Mouse (Mus musculus): ENCODE results near the gene BC016579. TPM values are rescaled to one million over a fixed set of nuclear protein-coding genes. Genes with fewer than 3 reads are reported as not detected.

BC016579 gene
- total and polyA plus RNA-seq, 3 experiments, result 0.16 TPM; not detected in 2

GRCm38 (mm10) chr16:45624791-45625190, 29.1 kb downstream of the BC016579 start:
- no peaks in the 10 kb centered on the region for H3K9me3 ChIP-seq (replicated peaks)
- no peaks in the 10 kb centered on the region for H3K4me1 ChIP-seq (ENCODE audit: insufficient read depth, low read depth, low read length)
- H3K4me3 ChIP-seq (ENCODE audit: low read depth, low read length), result no peak overlapping the region
- no peak for DNase-seq (ENCODE audit: low spot score)
- TF ChIP-seq GATA2 (IDR thresholded peaks at IDR 0.05; ENCODE audit: borderline replicate concordance, low read depth, low read length) (no peak), TAL1 (conservative IDR thresholded peaks at IDR 0.05; ENCODE audit: low read depth, low read length) (no peak), GATA1 (IDR thresholded peaks at IDR 0.05; ENCODE audit: borderline replicate concordance, low read length) (no peak), POLR2AphosphoS5 (IDR thresholded peaks at IDR 0.05; ENCODE audit: insufficient replicate concordance, low read depth, low read length) (no peak), CTCF (IDR thresholded peaks at IDR 0.05; ENCODE audit: low read depth, low read length) (no peak)
- H3K27me3 ChIP-seq (ENCODE audit: insufficient read depth, low read length), result no peaks in the 10 kb centered on the region
- ATAC-seq (ENCODE audit: extremely low read depth, insufficient number of reproducible peaks, low FRiP score, poor library complexity, severe bottlenecking), result no peak
- H3K36me3 ChIP-seq (replicated peaks), result no peaks in the 10 kb centered on the region

GRCm38 (mm10) chr16:45623230-45623629, 30.6 kb downstream of the BC016579 start:
- DNase-seq (ENCODE audit: low spot score), result no peak
- no peak for TF ChIP-seq TAL1 (conservative IDR thresholded peaks at IDR 0.05; ENCODE audit: low read depth, low read length)
- TF ChIP-seq CTCF (IDR thresholded peaks at IDR 0.05; ENCODE audit: low read depth, low read length), result no peak
- no peak for TF ChIP-seq POLR2AphosphoS5 (IDR thresholded peaks at IDR 0.05; ENCODE audit: insufficient replicate concordance, low read depth, low read length)
- TF ChIP-seq GATA2 (IDR thresholded peaks at IDR 0.05; ENCODE audit: borderline replicate concordance, low read depth, low read length), result no peak
- no peak for TF ChIP-seq GATA1 (IDR thresholded peaks at IDR 0.05; ENCODE audit: borderline replicate concordance, low read length)
- H3K9me3 ChIP-seq (replicated peaks), result no peaks in the 10 kb centered on the region
- H3K27me3 ChIP-seq (ENCODE audit: insufficient read depth, low read length), result no peaks in the 10 kb centered on the region
- H3K4me1 ChIP-seq (ENCODE audit: insufficient read depth, low read depth, low read length), result no peaks in the 10 kb centered on the region
- H3K4me3 ChIP-seq (ENCODE audit: low read depth, low read length), result no peak overlapping the region
- ATAC-seq (ENCODE audit: extremely low read depth, insufficient number of reproducible peaks, low FRiP score, poor library complexity, severe bottlenecking), result no peak
- H3K36me3 ChIP-seq (replicated peaks), result no peaks in the 10 kb centered on the region

- Histone ChIP-seq H3K4me1 (ENCODE audit: insufficient read depth, low read depth, low read length) (no peaks in the 10 kb centered on the region), H3K36me3 (replicated peaks) (no peaks in the 10 kb centered on the region), H3K4me3 (ENCODE audit: low read depth, low read length) (no peak overlapping the region), H3K9me3 (replicated peaks) (no peaks in the 10 kb centered on the region), H3K27me3 (ENCODE audit: insufficient read depth, low read length) (no peaks in the 10 kb centered on the region)
- TF ChIP-seq CTCF (IDR thresholded peaks at IDR 0.05; ENCODE audit: low read depth, low read length) (no peak), GATA1 (IDR thresholded peaks at IDR 0.05; ENCODE audit: borderline replicate concordance, low read length) (no peak), GATA2 (IDR thresholded peaks at IDR 0.05; ENCODE audit: borderline replicate concordance, low read depth, low read length) (no peak), TAL1 (conservative IDR thresholded peaks at IDR 0.05; ENCODE audit: low read depth, low read length) (no peak), POLR2AphosphoS5 (IDR thresholded peaks at IDR 0.05; ENCODE audit: insufficient replicate concordance, low read depth, low read length) (no peak)
- ATAC-seq (ENCODE audit: extremely low read depth, insufficient number of reproducible peaks, low FRiP score, poor library complexity, severe bottlenecking), result no peak
- DNase-seq (ENCODE audit: low spot score), result no peak
These were observed 34.0 kb downstream of the BC016579 start for GRCm38 (mm10) chr16:45619751-45620375.

GRCm38 (mm10) chr16:45615944-45616343, 37.9 kb downstream of the BC016579 start:
- DNase-seq (ENCODE audit: low spot score) (no peak), ATAC-seq (ENCODE audit: extremely low read depth, insufficient number of reproducible peaks, low FRiP score, poor library complexity, severe bottlenecking) (no peak)
- TF ChIP-seq POLR2AphosphoS5 (IDR thresholded peaks at IDR 0.05; ENCODE audit: insufficient replicate concordance, low read depth, low read length), result no peak
- TF ChIP-seq CTCF (IDR thresholded peaks at IDR 0.05; ENCODE audit: low read depth, low read length), result no peak
- TF ChIP-seq GATA2 (IDR thresholded peaks at IDR 0.05; ENCODE audit: borderline replicate concordance, low read depth, low read length), result no peak
- TF ChIP-seq TAL1 (conservative IDR thresholded peaks at IDR 0.05; ENCODE audit: low read depth, low read length), result no peak
- H3K4me3 ChIP-seq (ENCODE audit: low read depth, low read length), result no peak overlapping the region
- H3K4me1 ChIP-seq (ENCODE audit: insufficient read depth, low read depth, low read length), result no peaks in the 10 kb centered on the region
- no peaks in the 10 kb centered on the region for H3K9me3 ChIP-seq (replicated peaks)
- H3K27me3 ChIP-seq (ENCODE audit: insufficient read depth, low read length), result no peaks in the 10 kb centered on the region
- no peaks in the 10 kb centered on the region for H3K36me3 ChIP-seq (replicated peaks)

GRCm38 (mm10) chr16:45613247-45613646, 40.6 kb downstream of the BC016579 start:
- Histone ChIP-seq H3K36me3 (replicated peaks) (no peaks in the 10 kb centered on the region), H3K27me3 (ENCODE audit: insufficient read depth, low read length) (0 out of 2 replicates have a peak, but pooled peaks cover 2% of the 10 kb centered on the region), H3K4me3 (ENCODE audit: low read depth, low read length) (no peak overlapping the region), H3K9me3 (replicated peaks) (no peaks in the 10 kb centered on the region), H3K4me1 (ENCODE audit: insufficient read depth, low read depth, low read length) (no peaks in the 10 kb centered on the region)
- DNase-seq (ENCODE audit: low spot score) (no peak), ATAC-seq (ENCODE audit: extremely low read depth, insufficient number of reproducible peaks, low FRiP score, poor library complexity, severe bottlenecking) (no peak)
- no peak for TF ChIP-seq GATA1 (IDR thresholded peaks at IDR 0.05; ENCODE audit: borderline replicate concordance, low read length)
- TF ChIP-seq TAL1 (conservative IDR thresholded peaks at IDR 0.05; ENCODE audit: low read depth, low read length), result no peak
- TF ChIP-seq CTCF (IDR thresholded peaks at IDR 0.05; ENCODE audit: low read depth, low read length), result no peak
- TF ChIP-seq GATA2 (IDR thresholded peaks at IDR 0.05; ENCODE audit: borderline replicate concordance, low read depth, low read length), result no peak
- no peak for TF ChIP-seq POLR2AphosphoS5 (IDR thresholded peaks at IDR 0.05; ENCODE audit: insufficient replicate concordance, low read depth, low read length)

- H3K4me3 ChIP-seq (ENCODE audit: low read depth, low read length), result no peak within 1 kb of the TSS
- ATAC-seq (ENCODE audit: extremely low read depth, insufficient number of reproducible peaks, low FRiP score, poor library complexity, severe bottlenecking), result no peak
- H3K4me1 ChIP-seq (ENCODE audit: insufficient read depth, low read depth, low read length), result no peaks in the 10 kb centered on the region
- H3K27me3 ChIP-seq (ENCODE audit: insufficient read depth, low read length), result 0 out of 2 replicates have a peak, but pooled peaks cover 2% of the 10 kb centered on the region
- no peaks in the 10 kb centered on the region for H3K9me3 ChIP-seq (replicated peaks)
- no peak for DNase-seq (ENCODE audit: low spot score)
- H3K36me3 ChIP-seq (replicated peaks), result no peaks in the 10 kb centered on the region
- no peak for TF ChIP-seq GATA2 (IDR thresholded peaks at IDR 0.05; ENCODE audit: borderline replicate concordance, low read depth, low read length)
- no peak for TF ChIP-seq CTCF (IDR thresholded peaks at IDR 0.05; ENCODE audit: low read depth, low read length)
- no peak for TF ChIP-seq POLR2AphosphoS5 (IDR thresholded peaks at IDR 0.05; ENCODE audit: insufficient replicate concordance, low read depth, low read length)
- TF ChIP-seq TAL1 (conservative IDR thresholded peaks at IDR 0.05; ENCODE audit: low read depth, low read length), result no peak
- no peak for TF ChIP-seq GATA1 (IDR thresholded peaks at IDR 0.05; ENCODE audit: borderline replicate concordance, low read length)
These were observed 43.6 kb downstream of the BC016579 start, which contains the start of gene Gcsam for GRCm38 (mm10) chr16:45610267-45610666. Gene Gcsam (plus strand): TSS chr16:45610380.

Data from G1E (cell line).